Mouse (Mus musculus): ENCODE results near the gene Rsph10b.

GRCm38 (mm10) chr5:143950016-143950415 lies 17.2 kb downstream of the Rsph10b start:
- TF ChIP-seq CTCF (IDR thresholded peaks at IDR 0.05; ENCODE audit: extremely low read depth, insufficient read depth, low read length) (no peak), POLR2A (IDR thresholded peaks at IDR 0.05; ENCODE audit: extremely low read depth, insufficient read depth, low read length) (no peak)
